Mouse (Mus musculus): ENCODE measurements around the gene Fam129a. TPM values are rescaled to one million over a fixed set of nuclear protein-coding genes. Genes with fewer than 3 reads are reported as not detected.

Fam129a gene
- polyA plus RNA-seq, 1 experiment from 2014 or later = 11.1 TPM

- WGBS = 78% methylated on average over 3 of the region's 3 CpGs
- no peak overlapping the region for H3K27ac ChIP-seq
- H3K9me3 ChIP-seq = no peaks in the 10 kb centered on the region
These were observed 196.1 kb downstream of the Fam129a start for GRCm38 (mm10) chr1:151766976-151767654.

GRCm38 (mm10) chr1:151769200-151769913 is 198.4 kb downstream of the Fam129a start:
- WGBS = 77% methylated on average over 3 of the region's 3 CpGs
- H3K9me3 ChIP-seq = no peaks in the 10 kb centered on the region
- H3K27me3 ChIP-seq = no peaks in the 10 kb centered on the region
- H3K4me3 ChIP-seq = no peak overlapping the region
- peaks cover 26% of the 10 kb centered on the region for H3K36me3 ChIP-seq
- no peak overlapping the region for H3K4me2 ChIP-seq (replicated peaks)
- no peak for ATAC-seq (ENCODE audit: low FRiP score, low read depth)
- H3K27ac ChIP-seq = no peak overlapping the region
- no peak overlapping the region for H3K9ac ChIP-seq
- 0 out of 2 replicates have a peak, but pooled peaks cover 3% of the 10 kb centered on the region for H3K4me1 ChIP-seq

More at GRCm38 (mm10) chr1:151766976-151767654, 196.1 kb downstream of the Fam129a start:
- Histone ChIP-seq H3K36me3 (peaks cover 20% of the 10 kb centered on the region), H3K9ac (no peak overlapping the region), H3K4me1 (peaks cover 13% of the 10 kb centered on the region; the same call in 1 of the 2 replicates), H3K27me3 (no peaks in the 10 kb centered on the region), H3K4me2 (replicated peaks) (no peak overlapping the region), H3K4me3 (no peak overlapping the region)
- no peak for ATAC-seq (ENCODE audit: low FRiP score, low read depth)

Other genes with a start within 250 kb of the Fam129a start
- gene Ivns1abp, start 226.7 kb upstream of the Fam129a start, polyA plus RNA-seq (2015; fragmentation: Nextera tagmentation; extraction: Ambion mirVana) = 274 and 300 TPM in 2 replicates
- 26.5 and 32.7 TPM in 2 replicates for gene Swt1, start 142.7 kb upstream of the Fam129a start, polyA plus RNA-seq (2015; fragmentation: Nextera tagmentation; extraction: Ambion mirVana)
- 48.6 and 51.3 TPM in 2 replicates for gene Trmt1l, start 142.6 kb upstream of the Fam129a start, polyA plus RNA-seq (2015; fragmentation: Nextera tagmentation; extraction: Ambion mirVana)
- gene Rnf2, start 70.2 kb upstream of the Fam129a start, polyA plus RNA-seq (2015; fragmentation: Nextera tagmentation; extraction: Ambion mirVana) = 115 and 124 TPM in 2 replicates
- gene Edem3, start 184.2 kb downstream of the Fam129a start, polyA plus RNA-seq (2015; fragmentation: Nextera tagmentation; extraction: Ambion mirVana) = 17.3 and 19.6 TPM in 2 replicates

All from limb, embryonic 13.5 days (tissue).